Mouse (Mus musculus): Measurements from ENCODE around the gene Zfhx3. TPM values are rescaled to one million over a fixed set of nuclear protein-coding genes. Genes with fewer than 3 reads are reported as not detected.

Zfhx3 gene
- 2.4 TPM for polyA plus RNA-seq (2015; fragmentation: Illumina TruSeq; extraction: RNeasy Lipid Tissue Mini Kit (QIAGEN cat#74804); ENCODE audit: low read depth, low replicate concordance)

DNA sequence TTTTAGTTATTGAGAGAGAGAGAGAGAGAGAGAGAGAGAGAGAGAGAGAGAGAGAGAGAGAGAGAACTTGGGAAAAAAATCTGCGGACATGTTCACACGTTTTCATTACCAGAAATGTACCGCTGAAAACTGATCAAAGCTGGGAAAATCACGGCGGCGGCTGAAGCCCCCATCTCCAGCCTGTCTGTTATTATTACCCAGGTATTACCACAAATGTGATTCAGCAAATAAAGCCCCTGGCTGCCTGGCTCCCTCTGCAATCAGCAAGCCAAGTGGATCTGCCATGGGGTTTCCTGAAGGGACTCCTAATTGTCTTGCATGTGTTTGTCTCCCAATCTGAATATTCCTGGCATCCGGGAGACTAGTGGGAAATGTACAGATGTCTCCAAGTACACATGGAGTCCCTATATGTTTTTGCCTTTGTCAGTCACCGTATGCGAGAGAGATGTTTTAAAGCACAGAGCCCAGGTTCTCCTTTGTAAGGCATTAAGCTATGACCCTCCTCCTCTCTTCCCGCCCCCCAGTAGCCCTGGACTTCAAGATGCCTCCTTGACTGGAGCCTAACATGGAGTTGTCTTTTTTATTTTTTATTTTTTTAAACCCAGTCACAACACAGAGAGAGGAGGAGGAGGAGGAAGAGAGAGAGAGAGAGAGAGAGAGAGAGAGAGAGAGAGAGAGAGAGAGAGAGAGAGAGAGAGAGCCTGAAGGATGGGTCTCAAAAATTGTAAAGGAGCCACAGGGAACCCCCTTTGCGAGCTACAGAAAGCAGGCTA, at the start of gene Zfhx3:
TSS of gene Zfhx3 (plus strand) at position 723 of the 773 bp plus-strand sequence.

